Mouse (Mus musculus): ENCODE measurements around the gene Cc2d2a. TPM values are rescaled to one million over a fixed set of nuclear protein-coding genes. Genes with fewer than 3 reads are reported as not detected.

The Cc2d2a gene
- polyA plus RNA-seq, 1 experiment: 0.64 TPM

- no peaks in the 10 kb centered on the region for H3K27me3 ChIP-seq (ENCODE audit: control insufficient read depth, insufficient read depth, low read length)
- H3K4me3 ChIP-seq (ENCODE audit: control insufficient read depth, low read depth, low read length): no peak overlapping the region
- no peaks in the 10 kb centered on the region for H3K36me3 ChIP-seq (ENCODE audit: control insufficient read depth, insufficient read depth, low read length)
- no peaks in the 10 kb centered on the region for H3K4me1 ChIP-seq (ENCODE audit: control insufficient read depth, insufficient read depth, low read length)
- H3K27ac ChIP-seq (ENCODE audit: control insufficient read depth, insufficient read depth, low read depth, low read length): no peak overlapping the region
- no peak for TF ChIP-seq POLR2A (IDR thresholded peaks at IDR 0.05; ENCODE audit: control insufficient read depth, low read depth, low read length)
- no peak for TF ChIP-seq CTCF (IDR thresholded peaks at IDR 0.05; ENCODE audit: control insufficient read depth, insufficient read depth, insufficient replicate concordance, low read depth, low read length)
Observed at GRCm38 (mm10) chr5:43786607-43787006, 124.5 kb downstream of the Cc2d2a start.

GRCm38 (mm10) chr5:43787976-43788752, 126.0 kb downstream of the Cc2d2a start:
- Histone ChIP-seq H3K4me3 (ENCODE audit: control insufficient read depth, low read depth, low read length) (no peak overlapping the region), H3K27ac (ENCODE audit: control insufficient read depth, insufficient read depth, low read depth, low read length) (no peak overlapping the region), H3K4me1 (ENCODE audit: control insufficient read depth, insufficient read depth, low read length) (no peaks in the 10 kb centered on the region), H3K27me3 (ENCODE audit: control insufficient read depth, insufficient read depth, low read length) (no peaks in the 10 kb centered on the region), H3K36me3 (ENCODE audit: control insufficient read depth, insufficient read depth, low read length) (no peaks in the 10 kb centered on the region)
- no peak for TF ChIP-seq POLR2A (IDR thresholded peaks at IDR 0.05; ENCODE audit: control insufficient read depth, low read depth, low read length)
- TF ChIP-seq CTCF (IDR thresholded peaks at IDR 0.05; ENCODE audit: control insufficient read depth, insufficient read depth, insufficient replicate concordance, low read depth, low read length): no peak

Other genes starting within 250 kb of the Cc2d2a start
- gene C1qtnf7, start 146.8 kb upstream of the Cc2d2a start, polyA plus RNA-seq (2012; rRNA removed): 0.93 and 1.3 TPM in 2 replicates
- 0.04 and 0.38 TPM in 2 replicates for gene Bst1, start 156.5 kb downstream of the Cc2d2a start, polyA plus RNA-seq (2012; rRNA removed)
- gene Fbxl5, start 159.3 kb downstream of the Cc2d2a start, polyA plus RNA-seq (2012; rRNA removed): 33.9 and 42.0 TPM in 2 replicates
- gene Cd38, start 206.2 kb downstream of the Cc2d2a start, polyA plus RNA-seq (2012; rRNA removed): 0.40 and 0.48 TPM in 2 replicates

Measured in testis, adult 2 months (tissue).